ENCODE assay signal across 17 mouse cellular contexts in genomic region chr7:65958105-65958504, GRCm38 (mm10).
"Had no signal": no experiment of that assay in that cellular context is flagged by ENCODE, and none has a peak within 500 bp of the region (broad histone marks: within the 10 kb centered on the region; RNA-seq: fewer than 3 reads in every experiment).

No protein-coding gene starts in this region.

- ATAC-seq: hindbrain, postnatal 0 days; lung, postnatal 0 days had no signal

- H3K27me3 ChIP-seq: limb, embryonic 13.5 days had no signal

- H3K4me3 ChIP-seq: limb, embryonic 13.5 days; midbrain, embryonic 10.5 days; myocyte; neural tube, embryonic 15.5 days had no signal

- H3K9me3 ChIP-seq: limb, embryonic 13.5 days; midbrain, embryonic 10.5 days; neural tube, embryonic 15.5 days had no signal

- H3K4me2 ChIP-seq: limb, embryonic 13.5 days; neural tube, embryonic 15.5 days had no signal

- DNase-seq: kidney, adult 2 months; kidney, postnatal 36 days; left cerebral cortex, postnatal 4 days; lung, adult 2 months; lung, postnatal 4 days; midbrain, embryonic 14.5 days; right cerebral cortex, adult 18-20 months; right cerebral cortex, postnatal 25 days; spleen, adult 18-20 months; thymus, postnatal 36 days had no signal

- H3K9ac ChIP-seq: limb, embryonic 13.5 days; neural tube, embryonic 15.5 days had no signal

- H3K27ac ChIP-seq: hindbrain, postnatal 0 days; kidney, postnatal 0 days; limb, embryonic 13.5 days; neural tube, embryonic 15.5 days had no signal

- H3K36me3 ChIP-seq: midbrain, embryonic 10.5 days; neural tube, embryonic 15.5 days had no signal
